Mouse (Mus musculus): ENCODE results near the gene Spata48. TPM values are rescaled to one million over a fixed set of nuclear protein-coding genes. Genes with fewer than 3 reads are reported as not detected.

Gene Spata48
- polyA plus RNA-seq, 1 experiment from 2014 or later: 1.8 TPM

- WGBS: 85% methylated on average over 1 of the region's 1 CpGs
Measured at GRCm38 (mm10) chr11:11556186-11556585, 94.3 kb downstream of the Spata48 start.

GRCm38 (mm10) chr11:11557173-11557967, 95.5 kb downstream of the Spata48 start:
- Histone ChIP-seq H3K9ac (ENCODE audit: low read length) (no peak overlapping the region), H3K4me2 (ENCODE audit: low read depth, low read length) (no peak overlapping the region), H3K27me3 (ENCODE audit: control insufficient read depth, insufficient read depth, low read depth, low read length) (no peaks in the 10 kb centered on the region), H3K27ac (ENCODE audit: low read length) (no peak overlapping the region), H3K4me3 (ENCODE audit: low read length) (no peak overlapping the region), H3K4me1 (replicated peaks; ENCODE audit: control insufficient read depth, insufficient read depth, low read length) (no peaks in the 10 kb centered on the region), H3K36me3 (ENCODE audit: control insufficient read depth, insufficient read depth, low read length) (no peaks in the 10 kb centered on the region), H3K9me3 (ENCODE audit: control insufficient read depth, low read length) (no peaks in the 10 kb centered on the region)
- no peak for ATAC-seq (ENCODE audit: low read depth)
- WGBS: 39% methylated on average over 11 of the region's 11 CpGs

More at GRCm38 (mm10) chr11:11556186-11556585, 94.3 kb downstream of the Spata48 start:
- Histone ChIP-seq H3K27me3 (ENCODE audit: control insufficient read depth, insufficient read depth, low read depth, low read length) (no peaks in the 10 kb centered on the region), H3K36me3 (ENCODE audit: control insufficient read depth, insufficient read depth, low read length) (no peaks in the 10 kb centered on the region), H3K4me1 (replicated peaks; ENCODE audit: control insufficient read depth, insufficient read depth, low read length) (no peaks in the 10 kb centered on the region), H3K27ac (ENCODE audit: low read length) (no peak overlapping the region), H3K4me2 (ENCODE audit: low read depth, low read length) (no peak overlapping the region), H3K4me3 (ENCODE audit: low read length) (no peak overlapping the region), H3K9me3 (ENCODE audit: control insufficient read depth, low read length) (no peaks in the 10 kb centered on the region), H3K9ac (ENCODE audit: low read length) (no peak overlapping the region)
- ATAC-seq (ENCODE audit: low read depth): no peak

GRCm38 (mm10) chr11:11558662-11559061, 96.8 kb downstream of the Spata48 start:
- WGBS: 59% methylated on average over 3 of the region's 3 CpGs

GRCm38 (mm10) chr11:11559099-11559686, 97.3 kb downstream of the Spata48 start:
- no peak for ATAC-seq (ENCODE audit: low read depth)
- H3K27ac ChIP-seq (ENCODE audit: low read length): no peak overlapping the region
- no peaks in the 10 kb centered on the region for H3K4me1 ChIP-seq (replicated peaks; ENCODE audit: control insufficient read depth, insufficient read depth, low read length)
- H3K4me2 ChIP-seq (ENCODE audit: low read depth, low read length): no peak overlapping the region
- no peak overlapping the region for H3K9ac ChIP-seq (ENCODE audit: low read length)
- no peaks in the 10 kb centered on the region for H3K9me3 ChIP-seq (ENCODE audit: control insufficient read depth, low read length)
- H3K36me3 ChIP-seq (ENCODE audit: control insufficient read depth, insufficient read depth, low read length): no peaks in the 10 kb centered on the region
- H3K4me3 ChIP-seq (ENCODE audit: low read length): no peak overlapping the region
- no peaks in the 10 kb centered on the region for H3K27me3 ChIP-seq (ENCODE audit: control insufficient read depth, insufficient read depth, low read depth, low read length)
- 78% methylated on average over 7 of the region's 7 CpGs for WGBS

More at GRCm38 (mm10) chr11:11558662-11559061, 96.8 kb downstream of the Spata48 start:
- no peaks in the 10 kb centered on the region for H3K36me3 ChIP-seq (ENCODE audit: control insufficient read depth, insufficient read depth, low read length)
- H3K9ac ChIP-seq (ENCODE audit: low read length): no peak overlapping the region
- no peak overlapping the region for H3K27ac ChIP-seq (ENCODE audit: low read length)
- no peak for ATAC-seq (ENCODE audit: low read depth)
- H3K4me3 ChIP-seq (ENCODE audit: low read length): no peak overlapping the region
- H3K9me3 ChIP-seq (ENCODE audit: control insufficient read depth, low read length): no peaks in the 10 kb centered on the region
- H3K4me1 ChIP-seq (replicated peaks; ENCODE audit: control insufficient read depth, insufficient read depth, low read length): no peaks in the 10 kb centered on the region
- H3K27me3 ChIP-seq (ENCODE audit: control insufficient read depth, insufficient read depth, low read depth, low read length): no peaks in the 10 kb centered on the region
- no peak overlapping the region for H3K4me2 ChIP-seq (ENCODE audit: low read depth, low read length)

- no peaks in the 10 kb centered on the region for H3K9me3 ChIP-seq (ENCODE audit: control insufficient read depth, low read length)
- no peak overlapping the region for H3K4me3 ChIP-seq (ENCODE audit: low read length)
- H3K9ac ChIP-seq (ENCODE audit: low read length): no peak overlapping the region
- ATAC-seq (ENCODE audit: low read depth): no peak
- 74% methylated on average over 6 of the region's 6 CpGs for WGBS
- H3K27me3 ChIP-seq (ENCODE audit: control insufficient read depth, insufficient read depth, low read depth, low read length): no peaks in the 10 kb centered on the region
- no peak overlapping the region for H3K4me2 ChIP-seq (ENCODE audit: low read depth, low read length)
- no peaks in the 10 kb centered on the region for H3K4me1 ChIP-seq (replicated peaks; ENCODE audit: control insufficient read depth, insufficient read depth, low read length)
- H3K27ac ChIP-seq (ENCODE audit: low read length): no peak overlapping the region
- no peaks in the 10 kb centered on the region for H3K36me3 ChIP-seq (ENCODE audit: control insufficient read depth, insufficient read depth, low read length)
Measured at GRCm38 (mm10) chr11:11561118-11561517, 99.2 kb downstream of the Spata48 start.

GRCm38 (mm10) chr11:11564266-11565044, 102.6 kb downstream of the Spata48 start:
- Histone ChIP-seq H3K27me3 (ENCODE audit: control insufficient read depth, insufficient read depth, low read depth, low read length) (no peaks in the 10 kb centered on the region), H3K9me3 (ENCODE audit: control insufficient read depth, low read length) (no peaks in the 10 kb centered on the region), H3K36me3 (ENCODE audit: control insufficient read depth, insufficient read depth, low read length) (no peaks in the 10 kb centered on the region), H3K4me3 (ENCODE audit: low read length) (no peak overlapping the region), H3K4me1 (replicated peaks; ENCODE audit: control insufficient read depth, insufficient read depth, low read length) (no peaks in the 10 kb centered on the region), H3K27ac (ENCODE audit: low read length) (no peak overlapping the region), H3K4me2 (ENCODE audit: low read depth, low read length) (no peak overlapping the region), H3K9ac (ENCODE audit: low read length) (no peak overlapping the region)
- ATAC-seq (ENCODE audit: low read depth): no peak; the same call in 1 of the 2 replicates
- WGBS: 58% methylated on average over 7 of the region's 7 CpGs

Other genes with a start within 250 kb of the Spata48 start
- 0.50 and 0.78 TPM in 2 replicates for gene Zpbp, start 314 bp downstream of the Spata48 start, polyA plus RNA-seq (2015; fragmentation: Nextera tagmentation; extraction: Ambion mirVana)
- gene 4930512M02Rik, start 165.7 kb downstream of the Spata48 start, polyA plus RNA-seq (2015; fragmentation: Nextera tagmentation; extraction: Ambion mirVana): not detected in 2 replicates
- gene Ikzf1, start 222.9 kb downstream of the Spata48 start, polyA plus RNA-seq (2015; fragmentation: Nextera tagmentation; extraction: Ambion mirVana): 2.0 and 3.0 TPM in 2 replicates